Mouse (Mus musculus) brain, embryonic 14.5 days (tissue): ENCODE measurements around the gene Usp29.

Source experiments
- CTCF ChIP-seq: fragments of 200-500 bp; IDR thresholded peaks from 2 replicates; pipeline ENCODE4 v1.5.1; 2012; ENCODE audit warnings: inconsistent platforms, mild to moderate bottlenecking, moderate library complexity, borderline replicate concordance; ENCODE audit not compliant: insufficient read depth, insufficient read length; ENCODE audit errors: extremely low read depth
- POLR2A ChIP-seq: fragments of 200-500 bp; IDR thresholded peaks from 2 replicates; pipeline ENCODE4 v1.6.1; 2012; ENCODE audit warnings: mild to moderate bottlenecking, inconsistent platforms, borderline replicate concordance; ENCODE audit not compliant: poor library complexity, insufficient read depth, insufficient read length, severe bottlenecking; ENCODE audit errors: extremely low read depth

DNA sequence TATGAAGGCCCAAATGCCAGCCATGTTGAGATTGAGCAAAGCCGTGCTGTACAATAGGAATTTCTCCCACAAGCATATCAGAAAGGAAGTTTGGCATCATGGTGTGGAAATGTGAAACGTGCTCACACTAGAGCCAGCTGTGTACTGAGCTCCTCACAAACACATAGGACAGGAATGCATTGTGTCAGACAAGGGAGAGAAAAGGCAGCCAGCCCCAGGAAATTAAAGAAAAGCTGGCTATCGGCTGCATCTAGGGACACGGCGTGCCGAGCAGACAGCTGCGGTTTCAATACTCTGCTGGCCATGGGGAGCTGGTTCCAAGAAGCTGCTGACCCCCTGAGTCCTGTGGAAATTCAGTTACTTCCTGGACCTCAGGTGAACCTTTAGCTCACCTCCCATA, 155.0 kb downstream of the Usp29 start:
- TF ChIP-seq POLR2A (no peak), CTCF (no peak)
